Mouse (Mus musculus) MEL (cell line): Measurements from ENCODE around the gene Tcf23. TPM values are rescaled to one million over a fixed set of nuclear protein-coding genes. Genes with fewer than 3 reads are reported as not detected.
A peak's percentile ranks its signal among the peaks of the same experiment; 100 is the strongest.

ENCODE experiments used
- DNase-seq: peaks from one replicate; pipeline ENCODE4 v3.0.0; 2011; ENCODE audit warnings: low read depth, low spot score
- H3K27ac ChIP-seq: 2 replicates; pipeline ENCODE4 v1.5.1; 2012; ENCODE audit warnings: low read depth, mild to moderate bottlenecking, control low read depth, low read length, moderate library complexity; ENCODE audit not compliant: control insufficient read depth
- H3K27me3 ChIP-seq, 2 experiments: fragments of 150-350 bp in 1 of 2; sonication (generic) in 1 of 2; 2 replicates each; pipeline ENCODE4 v1.6.1; 2012; ENCODE audit warnings: low read length in 2 of 2, mild to moderate bottlenecking in 2 of 2, improper control_type of control experiment in 1 of 2, moderate library complexity in 1 of 2; ENCODE audit not compliant: insufficient read depth in 2 of 2, control insufficient read depth in 1 of 2
- H3K36me3 ChIP-seq, 2 experiments: 2 replicates each; pipeline ENCODE4 v1.6.1; 2012 to 2014; ENCODE audit warnings: low read length in 2 of 2, improper control_type of control experiment in 1 of 2, inconsistent platforms in 1 of 2, mild to moderate bottlenecking in 1 of 2; ENCODE audit not compliant: insufficient read depth in 2 of 2, control insufficient read depth in 1 of 2
- H3K4me1 ChIP-seq, 2 experiments: fragments of 150-350 bp in 1 of 2; sonication (generic) in 1 of 2; 2 replicates each; pipeline ENCODE4 v1.6.1; 2012; ENCODE audit warnings: low read length in 2 of 2, improper control_type of control experiment in 1 of 2, mild to moderate bottlenecking in 1 of 2; ENCODE audit not compliant: insufficient read depth in 2 of 2, control insufficient read depth in 1 of 2
- H3K4me3 ChIP-seq, 2 experiments: fragments of 150-350 bp in 1 of 2; sonication (generic) in 1 of 2; 2 replicates each; pipeline ENCODE4 v1.5.1; 2012; ENCODE audit warnings: low read depth in 2 of 2, low read length in 2 of 2, mild to moderate bottlenecking in 2 of 2, moderate library complexity in 2 of 2, control low read depth in 1 of 2, improper control_type of control experiment in 1 of 2; ENCODE audit not compliant: control insufficient read depth in 1 of 2, insufficient read depth in 1 of 2
- H3K79me2 ChIP-seq: 2 replicates; pipeline ENCODE4 v1.6.1; 2012; ENCODE audit warnings: mild to moderate bottlenecking, low read length, moderate library complexity; ENCODE audit not compliant: control insufficient read depth, poor library complexity, insufficient read depth
- H3K9ac ChIP-seq: 2 replicates; pipeline ENCODE4 v1.6.1; 2012; ENCODE audit warnings: low read depth, mild to moderate bottlenecking, control low read depth, low read length, moderate library complexity; ENCODE audit not compliant: control insufficient read depth, poor library complexity, severe bottlenecking
- H3K9me3 ChIP-seq: fragments of 150-350 bp; sonication (generic); replicated peaks from 2 replicates; pipeline ENCODE4 v1.6.1; 2012; ENCODE audit warnings: mild to moderate bottlenecking, low read length, improper control_type of control experiment, moderate library complexity; ENCODE audit not compliant: insufficient read depth
- CHD1 ChIP-seq: IDR thresholded peaks from 2 replicates; pipeline ENCODE4 v1.6.1; 2012; ENCODE audit warnings: low read depth, mild to moderate bottlenecking, inconsistent platforms, low read length, improper control_type of control experiment
- CHD2 ChIP-seq: IDR thresholded peaks from 2 replicates; pipeline ENCODE4 v1.6.1; 2011; ENCODE audit warnings: low read length, improper control_type of control experiment
- GATA1 ChIP-seq: IDR thresholded peaks from 2 replicates; pipeline ENCODE4 v1.6.1; 2011; ENCODE audit warnings: low read depth, low read length, improper control_type of control experiment
- HCFC1 ChIP-seq: IDR thresholded peaks from 2 replicates; pipeline ENCODE4 v1.6.1; 2012; ENCODE audit warnings: low read depth, mild to moderate bottlenecking, inconsistent platforms, low read length, improper control_type of control experiment, moderate library complexity
- JUND ChIP-seq: IDR thresholded peaks from 2 replicates; pipeline ENCODE4 v1.6.1; 2011; ENCODE audit warnings: low read depth, mild to moderate bottlenecking, improper control_type of control experiment, low read length
- MAX ChIP-seq: IDR thresholded peaks from 2 replicates; pipeline ENCODE4 v1.6.1; 2011; ENCODE audit warnings: low read length, improper control_type of control experiment
- MAZ ChIP-seq: IDR thresholded peaks from 2 replicates; pipeline ENCODE4 v1.6.1; 2012; ENCODE audit warnings: low read depth, mild to moderate bottlenecking, inconsistent platforms, low read length, improper control_type of control experiment
- MEF2A ChIP-seq: IDR thresholded peaks from 2 replicates; pipeline ENCODE4 v1.6.1; 2014; ENCODE audit warnings: low read depth, mild to moderate bottlenecking, inconsistent platforms, low read length, improper control_type of control experiment; ENCODE audit not compliant: poor library complexity, insufficient replicate concordance, severe bottlenecking; ENCODE audit errors: extremely low read depth
- MXI1 ChIP-seq: IDR thresholded peaks from 2 replicates; pipeline ENCODE4 v1.6.1; 2011; ENCODE audit warnings: mild to moderate bottlenecking, low read depth, low read length, improper control_type of control experiment
- MYC ChIP-seq: IDR thresholded peaks from 2 replicates; pipeline ENCODE4 v1.6.1; 2011; ENCODE audit warnings: low read depth, mild to moderate bottlenecking, low read length, improper control_type of control experiment, moderate library complexity
- NELFE ChIP-seq: IDR thresholded peaks from 2 replicates; pipeline ENCODE4 v1.6.1; 2011; ENCODE audit warnings: low read depth, low read length, improper control_type of control experiment
- NRF1 ChIP-seq: IDR thresholded peaks from 2 replicates; pipeline ENCODE4 v1.6.1; 2014; ENCODE audit warnings: low read depth, mild to moderate bottlenecking, inconsistent platforms, low read length, improper control_type of control experiment, moderate library complexity; ENCODE audit not compliant: poor library complexity, insufficient read depth, severe bottlenecking
- POLR2A ChIP-seq, 2 experiments: IDR thresholded peaks; 2 replicates each; pipeline ENCODE4 v1.6.1; 2011 to 2012; ENCODE audit warnings: low read length in 2 of 2, mild to moderate bottlenecking in 2 of 2, control low read depth in 1 of 2, improper control_type of control experiment in 1 of 2, low read depth in 1 of 2, moderate library complexity in 1 of 2; ENCODE audit not compliant: control insufficient read depth in 1 of 2, insufficient read depth in 1 of 2, poor library complexity in 1 of 2
- RCOR1 ChIP-seq: IDR thresholded peaks from 2 replicates; pipeline ENCODE4 v1.6.1; 2012; ENCODE audit warnings: low read depth, mild to moderate bottlenecking, inconsistent platforms, low read length, improper control_type of control experiment
- SIN3A ChIP-seq: IDR thresholded peaks from 2 replicates; pipeline ENCODE4 v1.6.1; 2012; ENCODE audit warnings: low read length, improper control_type of control experiment, inconsistent platforms
- SMC3 ChIP-seq: IDR thresholded peaks from 2 replicates; pipeline ENCODE4 v1.6.1; 2011; ENCODE audit warnings: low read depth, low read length, improper control_type of control experiment
- TCF12 ChIP-seq: IDR thresholded peaks from 2 replicates; pipeline ENCODE4 v1.6.1; 2014; ENCODE audit warnings: low read depth, mild to moderate bottlenecking, inconsistent platforms, low read length, improper control_type of control experiment, moderate library complexity
- UBTF ChIP-seq: IDR thresholded peaks from 2 replicates; pipeline ENCODE4 v1.6.1; 2012; ENCODE audit warnings: low read depth, mild to moderate bottlenecking, inconsistent platforms, low read length, improper control_type of control experiment, moderate library complexity, borderline replicate concordance; ENCODE audit not compliant: insufficient read depth
- ZC3H11A ChIP-seq: IDR thresholded peaks from 2 replicates; pipeline ENCODE4 v1.6.1; 2012; ENCODE audit warnings: low read depth, mild to moderate bottlenecking, inconsistent platforms, low read length, improper control_type of control experiment
- polyA plus RNA-seq, 2 experiments: library from polyadenylated mRNA; stranded (reverse) in 1 of 2; unstranded in 1 of 2; fragments of >175 nt in 1 of 2; fragments of >200 nt in 1 of 2; gene quantifications; 2 replicates each; pipeline versions ENCODE4 v1.2.1 to v1.2.4; 2012; ENCODE audit warnings: low replicate concordance in 2 of 2, low read depth in 1 of 2; ENCODE audit not compliant: insufficient read length in 2 of 2, insufficient read depth in 1 of 2, missing spikeins in 1 of 2
- total RNA-seq: library from RNA; depleted of rRNA; stranded (reverse); fragments of 300-350 nt; gene quantifications from 2 replicates; pipeline ENCODE4 v1.2.3, GENCODE M21; 2012

Tcf23 gene
- total and polyA plus RNA-seq, 3 experiments = 0.07 to 0.08 TPM; not detected in 1

DNA sequence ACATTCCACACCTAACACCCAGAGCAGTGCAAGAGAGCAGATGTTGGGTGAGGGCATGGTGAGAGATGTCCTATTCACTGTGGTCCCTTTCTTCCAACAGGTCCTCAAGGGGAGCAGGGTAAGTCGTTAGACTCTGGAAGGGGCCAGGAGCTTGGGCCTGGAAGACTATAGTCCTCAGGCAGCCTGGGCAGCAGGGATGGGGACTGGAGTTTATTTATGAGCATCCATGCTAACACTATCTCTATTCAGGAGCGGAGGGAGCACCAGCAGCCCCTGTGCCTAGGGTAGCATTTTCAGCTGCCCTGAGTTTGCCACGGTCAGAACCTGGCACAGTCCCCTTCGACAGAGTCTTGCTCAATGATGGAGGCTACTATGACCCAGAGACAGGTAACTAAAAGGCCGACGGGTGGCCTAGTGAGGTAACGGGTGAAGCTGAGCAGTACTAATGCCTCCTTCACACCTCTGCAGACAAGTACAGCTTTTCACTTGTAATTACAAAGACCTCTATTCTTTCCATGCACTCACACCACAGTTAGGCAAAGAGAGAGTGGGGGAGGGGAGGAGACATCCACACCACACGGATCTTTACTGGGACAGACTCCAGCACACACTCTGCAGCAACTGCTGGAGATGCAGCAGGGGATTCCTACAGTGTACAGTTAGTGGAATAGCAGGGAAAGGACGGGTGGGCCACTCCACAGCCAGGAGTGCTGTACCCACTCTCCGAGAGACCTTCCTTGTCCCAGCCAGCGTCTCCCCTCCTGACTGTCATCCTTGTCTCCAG lies 48.4 kb upstream of the Tcf23 start:
- H3K9ac ChIP-seq = peak overlapping the region; percentile 56
- peaks cover 0 to 16% of the 10 kb centered on the region in 2 experiments; a peak in 2 of 4 replicates for H3K36me3 ChIP-seq
- DNase-seq = no peak
- H3K79me2 ChIP-seq = peaks cover 14% of the 10 kb centered on the region
- no peaks in the 10 kb centered on the region for H3K9me3 ChIP-seq
- peak overlapping the region; percentile 60 to 89 for H3K4me3 ChIP-seq
- H3K27ac ChIP-seq = no peak overlapping the region
- H3K27me3 ChIP-seq = no peaks in the 10 kb centered on the region
- peaks cover 13 to 28% of the 10 kb centered on the region in 2 experiments for H3K4me1 ChIP-seq
- TF ChIP-seq NRF1 (no peak), UBTF (no peak), MAZ (no peak), MYC (0 out of 2 replicates have a peak, but pooled peaks have one; percentile 36), RCOR1 (no peak), POLR2A (IDR thresholded peaks at IDR 0.05; ENCODE audit: control insufficient read depth in 1 of 2, insufficient read depth in 1 of 2, low read depth in 1 of 2, low read length in 2 of 2, poor library complexity in 1 of 2) (0 out of 4 replicates have a peak, but pooled peaks of 1 of the 2 experiments have one; percentile 27), MEF2A (no peak), SMC3 (no peak), GATA1 (no peak), CHD2 (peak; percentile 14; the same call in 1 of the 2 replicates)

DNA sequence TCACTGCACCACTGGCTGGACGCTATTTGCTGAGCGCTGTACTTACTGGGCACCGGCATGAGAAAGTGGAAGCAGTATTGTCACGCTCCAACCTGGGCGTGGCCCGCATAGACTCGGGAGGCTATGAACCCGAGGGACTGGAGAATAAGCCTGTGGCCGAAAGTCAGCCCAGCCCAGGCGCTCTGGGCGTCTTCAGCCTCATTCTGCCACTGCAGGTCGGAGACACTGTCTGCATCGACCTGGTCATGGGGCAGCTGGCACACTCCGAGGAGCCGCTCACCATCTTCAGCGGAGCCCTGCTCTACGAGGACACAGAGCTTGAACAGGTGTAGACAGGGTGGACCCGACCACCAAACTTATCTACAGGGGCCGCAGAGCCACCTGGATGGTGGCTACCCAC lies 47.8 kb upstream of the Tcf23 start:
- Histone ChIP-seq H3K27me3 (no peaks in the 10 kb centered on the region), H3K9me3 (no peaks in the 10 kb centered on the region), H3K4me1 (peaks cover 9 to 22% of the 10 kb centered on the region in 2 experiments), H3K4me3 (peak overlapping the region; percentile 60 to 89), H3K9ac (peak overlapping the region; percentile 56), H3K79me2 (peaks cover 14% of the 10 kb centered on the region), H3K36me3 (peaks cover 0 to 10% of the 10 kb centered on the region in 2 experiments; a peak in 2 of 4 replicates), H3K27ac (no peak overlapping the region; the same call in 1 of the 2 replicates)
- TF ChIP-seq HCFC1 = peak; percentile 26; the same call in 1 of the 2 replicates
- peak; percentile 28; the same call in 1 of the 2 replicates for TF ChIP-seq SIN3A
- no peak for TF ChIP-seq RCOR1
- TF ChIP-seq SMC3 = no peak
- peak; percentile 55; the same call in 1 of the 2 replicates for TF ChIP-seq MAX
- no peak for TF ChIP-seq JUND
- TF ChIP-seq MAZ = no peak; the same call in 1 of the 2 replicates
- TF ChIP-seq ZC3H11A = no peak
- no peak for TF ChIP-seq TCF12
- peak; percentile 38 for TF ChIP-seq NELFE
- peak; percentile 74 for TF ChIP-seq MXI1
- TF ChIP-seq CHD1 = no peak
- peak; percentile 78 for DNase-seq
